Mouse (Mus musculus) embryonic fibroblast, embryonic 13.5 days (primary cell): ENCODE measurements around the gene Cars2.

ENCODE experiments used
- CTCF ChIP-seq: IDR thresholded peaks from 2 replicates; pipeline ENCODE4 v1.5.1; 2011; ENCODE audit warnings: mild to moderate bottlenecking, control low read depth, low read length, moderate library complexity, borderline replicate concordance; ENCODE audit not compliant: insufficient read depth
- POLR2A ChIP-seq: IDR thresholded peaks from 2 replicates; pipeline ENCODE4 v1.6.1; 2011; ENCODE audit warnings: low read depth, mild to moderate bottlenecking, control low read depth, low read length, moderate library complexity

- TF ChIP-seq CTCF = no peak
- peak; percentile 99 for TF ChIP-seq POLR2A
These were observed 5.4 kb upstream of the Cars2 start for GRCm38 (mm10) chr8:11555720-11556591.
